Mouse (Mus musculus) limb, embryonic 12.5 days (tissue): Measurements from ENCODE around the gene Hexb. TPM values are rescaled to one million over a fixed set of nuclear protein-coding genes. Genes with fewer than 3 reads are reported as not detected.
A peak's percentile ranks its signal among the peaks of the same experiment; 100 is the strongest.

Experiments used
- ATAC-seq: fragments of 200-750 bp; cut with Nextera tagmentation; 2 replicates; pipeline ENCODE4 v1.8.0; 2017; ENCODE audit warnings: low read depth, moderate TSS enrichment; ENCODE audit not compliant: insufficient number of reproducible peaks, insufficient read depth, low FRiP score, low TSS enrichment
- H3K27ac ChIP-seq: fragments of 300-500 bp; sonication (generic); 2 replicates; pipeline ENCODE4 v1.5.1; 2016; ENCODE audit warnings: mild to moderate bottlenecking, moderate library complexity
- H3K27me3 ChIP-seq: fragments of 300-500 bp; sonication (generic); 2 replicates; pipeline ENCODE4 v1.6.1; 2016; ENCODE audit warnings: mild to moderate bottlenecking, moderate library complexity
- H3K36me3 ChIP-seq: fragments of 300-500 bp; sonication (generic); 2 replicates; pipeline ENCODE4 v1.6.1; 2016; ENCODE audit warnings: mild to moderate bottlenecking, moderate library complexity
- H3K4me1 ChIP-seq: fragments of 300-500 bp; sonication (generic); replicated peaks from 2 replicates; pipeline ENCODE4 v1.6.1; 2016
- H3K4me2 ChIP-seq: fragments of 300-500 bp; sonication (generic); 2 replicates; pipeline ENCODE4 v1.6.1; 2016; ENCODE audit warnings: mild to moderate bottlenecking, moderate library complexity
- H3K4me3 ChIP-seq: fragments of 300-500 bp; sonication (generic); replicated peaks from 2 replicates; pipeline ENCODE4 v1.5.1; 2016; ENCODE audit warnings: mild to moderate bottlenecking
- H3K9ac ChIP-seq: fragments of 300-500 bp; sonication (generic); replicated peaks from 2 replicates; pipeline ENCODE4 v1.6.1; 2016; ENCODE audit warnings: mild to moderate bottlenecking, moderate library complexity
- H3K9me3 ChIP-seq: fragments of 300-500 bp; sonication (generic); 2 replicates; pipeline ENCODE4 v1.6.1; 2016; ENCODE audit warnings: mild to moderate bottlenecking, moderate library complexity
- WGBS: fragments of 180-500 bp; shearing (Covaris S2); methylation state at CpG from one replicate; pipeline ENCODE4 v1.1.7; 2016; 5-methylcytosine and 5-hydroxymethylcytosine counted together
- polyA plus RNA-seq: library from polyadenylated mRNA; unstranded; fragments of >200 nt; fragmentation: Nextera tagmentation; extraction: Ambion mirVana; gene quantifications from 2 replicates; pipeline ENCODE4 v1.2.1, GENCODE M21; 2016

Gene Hexb
- polyA plus RNA-seq, 1 experiment from 2014 or later: 28.4 TPM

GRCm38 (mm10) chr13:97239343-97240180 lies 41.4 kb upstream of the Hexb start:
- H3K9ac ChIP-seq: 0 out of 2 replicates have a peak overlapping the region, but pooled peaks have one; percentile 18
- H3K4me2 ChIP-seq: peak overlapping the region; percentile 75
- no peaks in the 10 kb centered on the region for H3K9me3 ChIP-seq
- ATAC-seq: no peak
- peaks cover 64% of the 10 kb centered on the region for H3K4me1 ChIP-seq
- H3K27ac ChIP-seq: peak overlapping the region; percentile 74
- 8% methylated on average over 23 of the region's 23 CpGs for WGBS
- no peaks in the 10 kb centered on the region for H3K27me3 ChIP-seq
- H3K4me3 ChIP-seq: peak overlapping the region; percentile 3; the same call in 1 of the 2 replicates
- 0 out of 2 replicates have a peak, but pooled peaks cover under 1% of the 10 kb centered on the region for H3K36me3 ChIP-seq

- Histone ChIP-seq H3K36me3 (no peaks in the 10 kb centered on the region), H3K27me3 (no peaks in the 10 kb centered on the region), H3K4me2 (no peak overlapping the region), H3K9ac (no peak overlapping the region), H3K4me1 (peaks cover 55% of the 10 kb centered on the region), H3K4me3 (no peak overlapping the region), H3K27ac (peak overlapping the region; percentile 35; the same call in 1 of the 2 replicates), H3K9me3 (0 out of 2 replicates have a peak, but pooled peaks cover under 1% of the 10 kb centered on the region)
- WGBS: 40% methylated on average over 16 of the region's 16 CpGs
- ATAC-seq: no peak
Measured at GRCm38 (mm10) chr13:97238181-97238981, 40.2 kb upstream of the Hexb start.

- 46% methylated on average over 3 of the region's 3 CpGs for WGBS
- H3K4me3 ChIP-seq: no peak overlapping the region
- 0 out of 2 replicates have a peak, but pooled peaks cover 4% of the 10 kb centered on the region for H3K9me3 ChIP-seq
- H3K9ac ChIP-seq: no peak overlapping the region
- no peaks in the 10 kb centered on the region for H3K27me3 ChIP-seq
- no peaks in the 10 kb centered on the region for H3K36me3 ChIP-seq
- ATAC-seq: no peak
- peaks cover 48% of the 10 kb centered on the region for H3K4me1 ChIP-seq
- H3K4me2 ChIP-seq: no peak overlapping the region
- peak overlapping the region; percentile 35; the same call in 1 of the 2 replicates for H3K27ac ChIP-seq
Measured at GRCm38 (mm10) chr13:97237700-97238099, 39.5 kb upstream of the Hexb start.

GRCm38 (mm10) chr13:97235911-97236310 lies 37.8 kb upstream of the Hexb start:
- WGBS: 47% methylated on average over 6 of the region's 6 CpGs
- H3K36me3 ChIP-seq: no peaks in the 10 kb centered on the region
- no peaks in the 10 kb centered on the region for H3K27me3 ChIP-seq
- H3K9me3 ChIP-seq: 0 out of 2 replicates have a peak, but pooled peaks cover 4% of the 10 kb centered on the region
- H3K4me3 ChIP-seq: no peak overlapping the region
- peaks cover 39% of the 10 kb centered on the region for H3K4me1 ChIP-seq
- 0 out of 2 replicates have a peak overlapping the region, but pooled peaks have one; percentile 31 for H3K27ac ChIP-seq
- ATAC-seq: no peak
- no peak overlapping the region for H3K9ac ChIP-seq
- H3K4me2 ChIP-seq: no peak overlapping the region

GRCm38 (mm10) chr13:97234785-97235417 lies 36.7 kb upstream of the Hexb start:
- WGBS: 14% methylated on average over 17 of the region's 17 CpGs

GRCm38 (mm10) chr13:97233092-97233491 lies 34.9 kb upstream of the Hexb start:
- Histone ChIP-seq H3K9ac (no peak overlapping the region), H3K4me1 (peaks cover 22% of the 10 kb centered on the region), H3K4me3 (no peak overlapping the region), H3K27me3 (no peaks in the 10 kb centered on the region), H3K9me3 (0 out of 2 replicates have a peak, but pooled peaks cover 4% of the 10 kb centered on the region), H3K36me3 (no peaks in the 10 kb centered on the region), H3K4me2 (no peak overlapping the region), H3K27ac (no peak overlapping the region)
- WGBS: 81% methylated on average over 2 of the region's 2 CpGs
- no peak for ATAC-seq

More at GRCm38 (mm10) chr13:97234785-97235417, 36.7 kb upstream of the Hexb start:
- Histone ChIP-seq H3K4me3 (peak overlapping the region; percentile 32), H3K27me3 (no peaks in the 10 kb centered on the region), H3K36me3 (no peaks in the 10 kb centered on the region), H3K4me2 (peak overlapping the region; percentile 53), H3K4me1 (peaks cover 39% of the 10 kb centered on the region), H3K9ac (no peak overlapping the region; the same call in 1 of the 2 replicates), H3K27ac (no peak overlapping the region), H3K9me3 (0 out of 2 replicates have a peak, but pooled peaks cover 4% of the 10 kb centered on the region)
- ATAC-seq: 0 out of 2 replicates have a peak, but pooled peaks have one; percentile 56

GRCm38 (mm10) chr13:97230101-97230500 lies 31.9 kb upstream of the Hexb start:
- Histone ChIP-seq H3K27me3 (0 out of 2 replicates have a peak, but pooled peaks cover under 1% of the 10 kb centered on the region), H3K4me3 (no peak overlapping the region), H3K27ac (no peak overlapping the region), H3K4me1 (peaks cover 10% of the 10 kb centered on the region; the same call in 1 of the 2 replicates), H3K9ac (no peak overlapping the region), H3K4me2 (no peak overlapping the region), H3K36me3 (no peaks in the 10 kb centered on the region), H3K9me3 (peaks cover 10% of the 10 kb centered on the region; the same call in 1 of the 2 replicates)
- no peak for ATAC-seq
- WGBS: 80% methylated on average over 3 of the region's 3 CpGs

- Histone ChIP-seq H3K4me1 (peaks cover 19% of the 10 kb centered on the region), H3K36me3 (no peaks in the 10 kb centered on the region), H3K27ac (no peak overlapping the region), H3K27me3 (0 out of 2 replicates have a peak, but pooled peaks cover 5% of the 10 kb centered on the region), H3K9me3 (peaks cover 6% of the 10 kb centered on the region; the same call in 1 of the 2 replicates), H3K9ac (no peak overlapping the region), H3K4me3 (no peak overlapping the region), H3K4me2 (no peak overlapping the region)
- 89% methylated on average over 3 of the region's 3 CpGs for WGBS
- no peak for ATAC-seq
Measured at GRCm38 (mm10) chr13:97227795-97228194, 29.6 kb upstream of the Hexb start.

- no peak overlapping the region for H3K4me3 ChIP-seq
- no peaks in the 10 kb centered on the region for H3K36me3 ChIP-seq
- 0 out of 2 replicates have a peak, but pooled peaks cover 5% of the 10 kb centered on the region for H3K27me3 ChIP-seq
- peak overlapping the region; percentile 18; the same call in 1 of the 2 replicates for H3K4me2 ChIP-seq
- peaks cover 6% of the 10 kb centered on the region; the same call in 1 of the 2 replicates for H3K9me3 ChIP-seq
- WGBS: 62% methylated on average over 17 of the region's 17 CpGs
- no peak; the same call in 1 of the 2 replicates for ATAC-seq
- H3K4me1 ChIP-seq: peaks cover 19% of the 10 kb centered on the region
- H3K9ac ChIP-seq: no peak overlapping the region
- H3K27ac ChIP-seq: peak overlapping the region; percentile 35; the same call in 1 of the 2 replicates
Measured at GRCm38 (mm10) chr13:97225130-97225529, 27.0 kb upstream of the Hexb start.

- no peak overlapping the region for H3K27ac ChIP-seq
- H3K27me3 ChIP-seq: 0 out of 2 replicates have a peak, but pooled peaks cover 5% of the 10 kb centered on the region
- 58% methylated on average over 10 of the region's 10 CpGs for WGBS
- ATAC-seq: no peak
- no peak overlapping the region for H3K4me2 ChIP-seq
- H3K4me1 ChIP-seq: peaks cover 19% of the 10 kb centered on the region
- peaks cover 6% of the 10 kb centered on the region; the same call in 1 of the 2 replicates for H3K9me3 ChIP-seq
- H3K36me3 ChIP-seq: no peaks in the 10 kb centered on the region
- no peak overlapping the region for H3K9ac ChIP-seq
- no peak overlapping the region for H3K4me3 ChIP-seq
Measured at GRCm38 (mm10) chr13:97224341-97224982, 26.3 kb upstream of the Hexb start.
